20 mouse cellular contexts compared by ENCODE assay signal in genomic region chr5:15997190-15997589, GRCm38 (mm10).
"Had no signal": no experiment of that assay in that cellular context is flagged by ENCODE, and none has a peak within 500 bp of the region (broad histone marks: within the 10 kb centered on the region; RNA-seq: fewer than 3 reads in every experiment).

No protein-coding gene starts in this region.

- H3K27ac ChIP-seq: limb, embryonic 12.5 days; limb, embryonic 15.5 days; liver, embryonic 14.5 days; macrophage; midbrain, embryonic 12.5 days; midbrain, embryonic 15.5 days; neural tube, embryonic 12.5 days; neural tube, embryonic 15.5 days; stomach, postnatal 0 days had no signal

- H3K4me3 ChIP-seq: limb, embryonic 12.5 days; limb, embryonic 15.5 days; midbrain, embryonic 12.5 days; midbrain, embryonic 15.5 days; neural tube, embryonic 12.5 days; neural tube, embryonic 15.5 days had no signal

- H3K4me1 ChIP-seq: limb, embryonic 15.5 days; neural tube, embryonic 12.5 days had no signal

- DNase-seq: kidney, postnatal 14 days; kidney, postnatal 4 days; left cerebral cortex, postnatal 4 days; liver, postnatal 0 days; lung, embryonic 14.5 days; right cerebral cortex, adult 18-20 months; right cerebral cortex, postnatal 14 days; right cerebral cortex, postnatal 4 days; thymus, adult 2 months; thymus, postnatal 14 days; thymus, postnatal 4 days had no signal

- H3K27me3 ChIP-seq: limb, embryonic 12.5 days; limb, embryonic 15.5 days had no signal
